8 mouse cellular contexts compared by ENCODE assay signal in the genomic region with DNA sequence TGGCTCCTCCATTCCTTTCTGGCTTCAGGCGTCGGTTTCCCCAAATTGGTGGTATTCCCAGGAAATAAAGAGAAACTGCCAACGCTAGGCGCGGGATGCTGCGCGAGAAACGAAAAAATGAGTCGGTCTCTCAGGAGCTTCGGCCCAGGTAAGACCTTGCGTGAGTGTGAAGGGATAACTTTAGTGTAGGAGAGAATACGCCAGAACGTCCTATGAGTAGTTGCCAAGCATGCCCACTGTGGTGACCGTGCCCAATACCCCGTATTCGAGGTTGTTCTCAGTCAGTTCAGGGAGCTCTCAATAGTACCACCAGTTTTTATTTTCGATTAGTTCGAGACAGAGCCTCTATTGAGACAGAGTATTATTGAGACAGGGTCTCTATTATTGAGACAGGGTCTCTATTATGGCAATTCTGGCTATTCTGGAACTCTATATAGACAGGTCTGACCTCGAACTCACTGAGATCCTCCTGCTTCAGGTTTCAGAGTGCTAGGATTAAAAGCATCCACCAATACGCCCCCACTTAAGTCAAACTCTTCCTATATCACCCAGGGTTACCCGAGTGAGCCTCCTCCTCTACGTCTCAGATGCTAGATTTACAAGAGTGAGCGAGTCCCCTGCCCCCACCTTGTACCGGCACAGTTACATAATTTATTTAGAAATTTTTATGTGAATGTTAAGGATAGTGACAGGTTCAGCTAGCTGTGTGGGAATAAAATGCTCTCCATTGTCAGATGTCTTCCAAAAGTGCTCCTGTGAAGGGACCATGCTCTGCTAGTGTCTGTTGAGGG. TPM values are rescaled to one million over a fixed set of nuclear protein-coding genes. Genes with fewer than 3 reads are reported as not detected.
DNase-seq lines count a peak whose midpoint lies in the region; ATAC-seq and TF ChIP-seq lines count a peak whose summit lies in the region.

No protein-coding gene starts in this region.

- TF ChIP-seq CTCF in lung, adult 2 months (IDR thresholded peaks at IDR 0.05; ENCODE audit: insufficient read depth, low read length), result no peak

- H3K36me3 ChIP-seq in hindbrain, embryonic 12.5 days, result peaks cover 32% of the 10 kb centered on the region
- peaks cover 44% of the 10 kb centered on the region for H3K36me3 ChIP-seq in midbrain, embryonic 12.5 days

- H3K4me3 ChIP-seq in lung, adult 2 months (replicated peaks; ENCODE audit: extremely low read depth, low read depth, low read length), result peak overlapping the region; percentile 99
- peak overlapping the region; percentile 75 for H3K4me3 ChIP-seq in hindbrain, embryonic 12.5 days
- peak overlapping the region; percentile 95 for H3K4me3 ChIP-seq in midbrain, embryonic 12.5 days

- H3K9me3 ChIP-seq in hindbrain, embryonic 12.5 days (replicated peaks), result no peaks in the 10 kb centered on the region
- no peaks in the 10 kb centered on the region for H3K9me3 ChIP-seq in midbrain, embryonic 12.5 days

- H3K27me3 ChIP-seq in hindbrain, embryonic 12.5 days, result no peaks in the 10 kb centered on the region
- H3K27me3 ChIP-seq in midbrain, embryonic 12.5 days, result no peaks in the 10 kb centered on the region

- intact Hi-C loops in gastrocnemius, postnatal 36 days (cut with DNase I), result loop anchor here (5.0 kb wide), 1 partner anchor 49 kb away; a partner anchor contains a TSS

- DNase-seq in lung, adult 2 months, result no peak
- DNase-seq in lung, postnatal 10 days, result no peak
- DNase-seq in brain, adult 2 months (ENCODE audit: low read depth, low spot score), result peak; percentile 24
- DNase-seq in yolk sac, embryonic 10.5 days (ENCODE audit: low spot score), result no peak
- DNase-seq in right cerebral cortex, postnatal 36 days (ENCODE audit: low spot score in 2 of 2), result no peak
- DNase-seq in gastrocnemius, postnatal 36 days, result no peak

- H3K9ac ChIP-seq in hindbrain, embryonic 12.5 days, result peak overlapping the region; percentile 80
- H3K9ac ChIP-seq in midbrain, embryonic 12.5 days (replicated peaks), result peak overlapping the region; percentile 92

- WGBS in lung, adult 2 months, result 4% methylated on average over 24 of the region's 24 CpGs
- WGBS in hindbrain, embryonic 12.5 days, result 6% methylated on average over 24 of the region's 24 CpGs
- 11% methylated on average over 24 of the region's 24 CpGs for WGBS in midbrain, embryonic 12.5 days

- ATAC-seq in hindbrain, embryonic 12.5 days (ENCODE audit: low FRiP score), result peak; percentile 57
- peak; percentile 27; the same call in 1 of the 2 replicates for ATAC-seq in midbrain, embryonic 12.5 days (ENCODE audit: low FRiP score, low read depth)

- H3K4me1 ChIP-seq in lung, adult 2 months (ENCODE audit: control insufficient read depth, insufficient read depth, low read length), result peaks cover 9% of the 10 kb centered on the region
- peaks cover 27% of the 10 kb centered on the region for H3K4me1 ChIP-seq in hindbrain, embryonic 12.5 days
- H3K4me1 ChIP-seq in midbrain, embryonic 12.5 days, result peaks cover 29% of the 10 kb centered on the region

- no peak for TF ChIP-seq POLR2A in lung, adult 2 months (IDR thresholded peaks at IDR 0.05; ENCODE audit: borderline replicate concordance, extremely low read depth, low read depth, low read length)

- peak overlapping the region; percentile 82 for H3K4me2 ChIP-seq in hindbrain, embryonic 12.5 days (replicated peaks)
- H3K4me2 ChIP-seq in midbrain, embryonic 12.5 days (replicated peaks), result peak overlapping the region; percentile 89

- H3K27ac ChIP-seq in hindbrain, embryonic 12.5 days, result peak overlapping the region; percentile 58; the same call in 1 of the 2 replicates
- peak overlapping the region; percentile 80; the same call in 1 of the 2 replicates for H3K27ac ChIP-seq in midbrain, embryonic 12.5 days (replicated peaks)

RNA-seq across cellular contexts. Expression of a gene that starts 0.7 kb away (rescaled TPM):
- 3.7 and 6.0 TPM in 2 replicates for polyA plus RNA-seq in lung, adult 2 months (2012; rRNA removed)
- 183 and 196 TPM in 2 replicates for polyA plus RNA-seq in hindbrain, embryonic 12.5 days (2016; fragmentation: Nextera tagmentation; extraction: Ambion mirVana)
- polyA plus RNA-seq in midbrain, embryonic 12.5 days (2016; fragmentation: Nextera tagmentation; extraction: Ambion mirVana), result 205 and 209 TPM in 2 replicates
- 10 to 100 TPM; 40.2 to 50.7 TPM for total RNA-seq in gastrocnemius, postnatal 36 days (2021)

RNA-seq across cellular contexts. Expression of a gene that starts 27.6 kb away (rescaled TPM):
- polyA plus RNA-seq in lung, adult 2 months (2012; rRNA removed), result 44.1 and 73.2 TPM in 2 replicates
- polyA plus RNA-seq in hindbrain, embryonic 12.5 days (2016; fragmentation: Nextera tagmentation; extraction: Ambion mirVana), result 118 and 124 TPM in 2 replicates
- 103 and 106 TPM in 2 replicates for polyA plus RNA-seq in midbrain, embryonic 12.5 days (2016; fragmentation: Nextera tagmentation; extraction: Ambion mirVana)
- total RNA-seq in gastrocnemius, postnatal 36 days (2021), result 10 to 100 TPM; 13.8 to 19.0 TPM

RNA-seq across cellular contexts. Expression of a gene that starts 50.3 kb away (rescaled TPM):
- polyA plus RNA-seq in lung, adult 2 months (2012; rRNA removed), result 23.5 and 33.7 TPM in 2 replicates
- polyA plus RNA-seq in hindbrain, embryonic 12.5 days (2016; fragmentation: Nextera tagmentation; extraction: Ambion mirVana), result 98.4 and 109 TPM in 2 replicates
- polyA plus RNA-seq in midbrain, embryonic 12.5 days (2016; fragmentation: Nextera tagmentation; extraction: Ambion mirVana), result 92.9 and 106 TPM in 2 replicates
- 10 to 100 TPM; 54.4 to 62.0 TPM for total RNA-seq in gastrocnemius, postnatal 36 days (2021)

Comparison
In these comparisons a context has a peak if more than half of its experiments do, and no peak if none do; other contexts are left out.
1. RNA of a gene that starts 0.7 kb away (polyA plus RNA-seq): 205 to 209 TPM in midbrain, embryonic 12.5 days and 183 to 196 TPM in hindbrain, embryonic 12.5 days; 3.7 to 6.0 TPM in lung, adult 2 months; every median in the first group is over 10 times any median in the second.
2. Peak in every context shown above with its lines, with median percentiles within 50 percentile points of each other: H3K4me3 ChIP-seq.